Mouse (Mus musculus): ENCODE results near the gene Trpm4. TPM values are rescaled to one million over a fixed set of nuclear protein-coding genes. Genes with fewer than 3 reads are reported as not detected.
A peak's percentile ranks its signal among the peaks of the same experiment; 100 is the strongest.
"Not testable (repeated sequence)": the region's sequence is repeated elsewhere in the genome, so short reads cannot be mapped to it uniquely, and the experiment has no call there.

Gene Trpm4
- total RNA-seq (2022): 10 to 100 TPM; 23.9 to 27.8 (median 25.1) TPM

DNA sequence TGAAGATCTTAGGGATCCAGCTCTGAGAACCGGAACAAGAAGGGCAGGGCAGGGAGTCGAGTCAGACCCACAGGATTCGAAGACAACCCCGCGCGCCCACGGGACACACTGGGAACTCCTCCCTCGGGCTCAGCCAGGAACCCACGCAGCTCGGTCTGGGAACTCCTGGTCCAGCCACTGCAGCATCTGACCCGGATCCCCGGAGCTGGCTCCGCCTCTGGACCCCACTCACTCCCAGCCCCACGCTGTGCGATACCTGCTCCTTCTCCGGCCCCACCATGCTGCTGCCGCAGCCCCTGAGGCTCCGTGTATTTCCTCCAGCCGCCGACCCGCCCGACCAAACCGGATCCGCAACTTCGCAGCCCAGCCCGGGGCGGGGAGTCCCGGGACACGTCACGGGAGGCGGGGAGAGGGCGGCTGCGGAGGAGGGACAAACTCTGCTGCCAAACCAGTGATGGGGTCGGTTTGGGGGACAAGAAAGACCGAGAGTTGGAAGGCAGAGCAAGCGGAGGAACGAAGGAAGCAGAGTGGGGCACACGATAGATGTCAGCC is at the start of gene Trpm4:
Gene Trpm4 (minus strand): TSS at position 350 of the 552 bp plus-strand sequence.
- DNase-seq (ENCODE audit: low spot score in 2 of 2): peak; percentile 43 to 56

DNA sequence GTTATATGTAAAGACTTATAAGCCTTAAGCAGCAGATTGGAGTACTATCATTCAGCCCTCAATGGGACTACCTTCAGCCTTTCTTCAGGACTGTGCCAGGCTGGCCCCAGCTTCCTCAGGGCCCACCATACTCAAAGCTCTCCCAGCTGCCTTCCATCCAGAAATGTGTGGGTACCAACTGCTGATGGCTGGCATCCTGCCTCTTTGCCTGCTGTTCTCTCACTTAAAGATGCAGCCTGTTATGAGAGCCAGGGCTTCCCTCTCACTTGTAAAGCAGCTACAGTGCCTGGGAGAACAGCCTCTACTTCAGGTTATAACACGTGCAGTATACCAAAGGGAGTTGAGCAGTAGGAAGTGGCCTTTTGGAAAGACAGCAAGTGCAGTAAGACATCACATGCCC is 42.5 kb upstream of the Trpm4 start:
- no peak for DNase-seq (ENCODE audit: low spot score in 2 of 2)

DNA sequence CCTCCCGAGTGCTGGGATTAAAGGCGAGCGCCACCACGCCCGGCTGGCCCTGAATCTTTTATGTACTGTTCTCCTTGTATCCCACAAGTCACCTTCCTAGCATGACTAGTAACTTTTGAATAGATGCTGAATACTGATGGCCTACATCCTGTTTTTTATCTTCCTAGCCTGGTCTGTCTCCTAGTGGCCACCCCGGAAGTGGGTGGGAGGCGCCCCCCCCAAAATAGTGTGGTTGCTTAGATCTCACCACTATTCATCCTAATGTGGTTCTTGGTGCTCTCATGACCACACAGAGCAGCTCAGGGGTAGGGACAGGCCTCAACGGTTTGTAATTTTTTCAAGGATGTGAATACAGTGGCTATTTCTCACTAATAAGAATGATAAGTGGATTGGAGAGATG is 41.0 kb upstream of the Trpm4 start:
- no peak for DNase-seq (ENCODE audit: low spot score in 2 of 2)

- DNase-seq (ENCODE audit: low spot score in 2 of 2): no peak
Measured at GRCm38 (mm10) chr7:45372371-45372770, 38.8 kb upstream of the Trpm4 start.

- DNase-seq (ENCODE audit: low spot score in 2 of 2): peak; percentile 80 to 94
Measured at GRCm38 (mm10) chr7:45370475-45371311, 37.1 kb upstream of the Trpm4 start, which contains the start of gene Lin7b. Gene Lin7b (minus strand): TSS chr7:45370583.

DNA sequence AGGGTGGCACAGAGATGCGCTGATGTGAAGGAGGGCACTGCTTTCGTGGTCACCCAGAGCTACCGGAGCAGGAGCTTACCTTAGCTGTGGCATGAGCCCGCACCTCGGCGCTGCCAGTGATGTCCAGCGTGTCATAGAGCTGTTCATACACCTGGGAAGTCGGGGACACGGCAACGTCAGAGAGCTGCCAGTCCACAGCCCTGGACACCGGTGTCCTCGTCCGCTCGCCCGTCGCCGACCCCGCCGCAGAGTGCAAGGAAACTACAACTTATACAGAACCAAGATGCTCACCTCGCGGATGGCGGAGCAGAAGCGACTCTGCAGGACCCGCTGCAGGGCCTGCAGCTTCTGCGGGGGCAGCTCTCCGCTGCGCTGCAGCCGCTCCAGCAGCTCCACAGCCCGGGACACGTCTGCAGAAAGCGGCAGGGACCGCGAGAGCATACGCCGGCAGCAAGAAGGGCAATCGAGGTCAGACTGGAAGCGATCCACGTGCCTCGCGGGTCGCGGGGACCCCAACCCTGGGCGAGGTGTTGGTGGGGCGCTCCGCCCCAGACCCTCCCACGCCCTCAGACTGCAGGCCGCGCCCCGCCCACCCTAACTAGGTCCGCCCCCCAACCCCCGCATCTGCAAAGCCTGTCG is 36.4 kb upstream of the Trpm4 start:
- DNase-seq (ENCODE audit: low spot score in 2 of 2): peak; percentile 27 to 62

DNA sequence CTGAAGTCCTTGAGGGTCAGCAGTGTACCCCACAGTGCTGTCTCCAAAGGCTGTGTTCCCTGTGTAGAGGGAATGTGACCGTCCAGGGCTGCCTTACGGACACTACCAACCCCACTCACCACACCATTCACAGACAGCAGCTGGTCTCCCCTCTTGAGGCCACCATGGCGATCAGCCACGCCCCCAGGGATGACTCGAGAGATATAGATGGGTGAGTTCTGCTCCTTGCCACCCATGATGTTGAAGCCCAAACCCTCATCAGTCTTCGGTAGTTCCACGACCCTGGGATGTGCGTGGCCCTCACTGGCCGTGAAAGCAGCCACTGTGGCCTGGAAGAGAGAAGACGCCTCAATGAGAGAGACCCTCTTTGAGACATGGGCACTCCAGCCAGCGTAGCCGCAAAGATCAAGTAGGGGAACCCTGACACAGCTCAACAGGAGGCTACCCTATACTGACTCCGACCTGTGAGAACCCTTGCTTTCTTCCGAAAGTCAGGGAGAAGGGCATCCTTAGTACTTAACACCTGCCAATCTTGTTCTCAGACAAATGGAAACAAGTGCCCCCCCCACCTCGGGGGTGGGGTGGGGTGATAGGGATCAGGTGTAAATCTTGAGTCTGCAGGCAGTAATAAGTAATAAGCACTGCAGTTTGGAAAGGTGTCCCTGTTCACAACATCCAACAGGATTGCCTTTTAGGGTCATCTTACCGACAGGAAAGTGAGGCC is 35.6 kb upstream of the Trpm4 start:
- DNase-seq (ENCODE audit: low spot score in 2 of 2): no peak

- DNase-seq (ENCODE audit: low spot score in 2 of 2): no peak
Measured at GRCm38 (mm10) chr7:45368178-45368577, 34.6 kb upstream of the Trpm4 start.

DNA sequence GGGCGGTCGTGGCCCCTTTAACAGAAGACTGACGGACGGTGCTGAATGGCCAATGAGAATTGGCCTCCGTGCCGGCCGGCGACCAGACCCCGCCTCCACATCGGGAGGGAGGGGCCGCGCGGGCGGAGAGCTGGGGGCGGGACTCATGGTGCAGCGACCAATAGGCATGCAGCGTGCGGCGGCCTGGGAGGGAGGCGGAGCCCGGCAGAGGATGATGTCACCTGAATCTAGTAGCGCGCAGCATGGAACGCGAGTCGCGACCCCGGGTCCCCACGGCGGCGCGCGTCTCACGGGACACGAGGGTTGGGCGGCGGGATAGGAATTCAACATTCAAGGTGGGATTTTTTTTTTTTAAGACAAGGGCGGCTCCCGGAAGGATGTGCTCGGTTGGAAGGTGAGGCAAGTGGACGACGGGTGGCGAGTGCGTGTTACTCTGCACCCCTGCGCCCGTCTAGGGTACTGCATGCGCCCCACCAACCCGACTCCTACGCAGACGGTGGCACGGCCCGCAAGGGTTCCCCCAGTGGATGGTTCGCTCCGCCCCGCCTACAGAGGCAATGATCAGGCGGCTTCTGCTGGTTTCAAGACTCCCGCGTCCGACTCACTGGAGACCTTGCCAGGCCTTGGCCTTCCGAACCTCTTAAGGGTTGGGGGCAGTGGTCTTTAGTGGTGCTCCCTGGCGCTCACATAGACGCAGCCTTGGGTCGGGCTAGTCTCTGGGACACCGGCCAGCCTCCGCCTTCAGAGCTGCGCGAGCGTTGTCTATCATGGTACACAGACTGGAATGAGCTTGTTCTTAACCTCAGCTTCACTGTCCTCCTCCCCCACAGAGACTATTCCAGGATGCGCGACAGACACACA is 33.7 kb upstream of the Trpm4 start:
- peak; percentile 96 to 98 for DNase-seq (ENCODE audit: low spot score in 2 of 2)

GRCm38 (mm10) chr7:45366652-45367019 is 33.1 kb upstream of the Trpm4 start, which contains the start of gene Ppfia3:
Gene Ppfia3 (minus strand): TSS chr7:45367019.
- peak in 1 of 2 experiments; percentile 58 for DNase-seq (ENCODE audit: low spot score in 2 of 2)

DNA sequence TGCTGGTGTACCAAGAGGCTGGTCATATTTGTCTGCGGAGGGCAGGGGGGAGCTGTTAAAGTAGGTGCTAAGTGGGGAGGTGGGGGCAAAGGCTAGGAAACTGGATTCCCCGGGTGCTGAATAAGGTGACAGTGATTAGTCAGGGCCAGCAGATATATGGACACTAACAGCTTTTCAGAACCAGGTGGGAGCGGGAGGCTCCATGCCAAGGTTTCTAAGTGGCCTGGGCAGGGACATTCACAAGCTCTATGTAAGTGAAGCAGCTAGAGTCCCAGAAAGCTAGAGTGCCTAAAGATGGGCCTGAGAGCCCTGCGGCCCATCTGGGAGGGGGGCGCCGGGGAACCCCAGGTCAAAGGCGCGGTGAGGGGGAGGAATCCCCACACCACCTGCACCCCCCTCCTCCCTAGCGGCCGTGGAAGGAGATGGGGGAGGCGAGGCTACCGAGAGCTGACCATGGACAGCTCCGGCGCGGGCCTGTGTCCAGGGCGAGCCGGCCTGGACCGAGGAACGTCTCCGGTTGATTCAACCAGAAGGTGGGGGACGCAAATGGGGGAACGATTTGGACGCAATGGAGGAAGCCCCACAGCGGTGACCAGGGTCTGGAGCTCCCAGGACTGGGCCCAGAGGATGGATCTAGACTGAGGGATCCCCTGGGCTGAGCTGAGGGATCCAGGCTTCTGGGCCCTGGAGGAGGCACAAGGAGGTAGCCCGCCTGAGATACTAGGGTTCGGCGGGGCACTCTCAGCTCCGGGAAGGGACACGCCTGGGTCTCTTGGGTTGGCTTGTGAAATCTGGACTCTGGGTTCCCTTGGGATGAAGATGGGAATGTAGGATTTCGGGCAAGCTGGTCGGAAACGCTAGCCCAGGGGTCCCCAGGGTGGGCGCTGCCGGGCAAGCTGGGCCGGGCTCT is 32.4 kb upstream of the Trpm4 start:
- no peak for DNase-seq (ENCODE audit: low spot score in 2 of 2)

GRCm38 (mm10) chr7:45363983-45364382 is 30.4 kb upstream of the Trpm4 start:
- DNase-seq (ENCODE audit: low spot score in 2 of 2): no peak

DNA sequence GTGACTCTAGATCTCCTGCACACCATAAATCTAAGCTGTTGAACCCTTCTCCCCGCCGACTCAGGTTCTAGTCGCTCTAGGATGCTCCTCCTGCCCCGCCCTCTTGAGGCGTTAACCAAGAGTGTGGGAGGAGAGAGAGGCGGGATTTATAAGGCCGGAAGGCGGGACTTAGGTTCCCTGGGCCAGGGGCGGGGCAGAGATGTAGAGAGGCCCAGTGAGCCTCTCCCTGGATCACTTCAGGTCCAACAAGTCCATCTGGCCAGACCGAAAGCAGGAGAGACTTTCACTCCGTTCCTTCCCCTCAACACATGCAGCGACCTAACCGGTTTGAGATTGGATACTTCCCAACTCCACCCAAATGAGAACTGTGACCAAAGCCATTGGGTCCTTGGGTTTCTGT is 29.2 kb upstream of the Trpm4 start:
- DNase-seq (ENCODE audit: low spot score in 2 of 2): no peak

DNA sequence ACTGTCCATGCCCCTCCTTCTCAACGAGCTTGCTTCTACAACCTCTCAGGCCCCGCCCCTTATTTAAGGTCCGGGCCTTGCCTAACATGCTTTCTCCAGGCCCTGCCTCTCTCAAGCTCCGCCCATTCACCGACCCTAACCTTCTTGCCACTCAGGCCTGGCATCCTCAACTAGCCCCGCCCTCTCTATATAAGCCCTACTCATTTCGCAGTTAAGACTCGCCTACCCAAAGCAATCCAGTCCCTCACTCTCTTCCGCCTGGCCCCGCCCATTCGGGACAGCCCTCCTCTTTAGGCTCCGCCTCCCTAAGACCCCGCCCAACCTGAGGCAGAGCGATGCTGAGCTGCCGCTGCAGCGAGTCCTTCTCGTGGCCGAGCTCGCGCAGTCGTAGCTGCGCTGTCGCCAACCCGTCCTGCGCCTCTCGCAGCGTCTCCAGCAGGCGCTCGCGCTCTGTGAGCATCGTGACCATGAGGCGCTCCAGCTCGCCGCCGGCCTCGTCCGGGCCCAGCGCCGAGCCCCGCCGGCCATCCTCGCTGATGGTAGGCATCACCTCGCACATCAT is 27.7 kb upstream of the Trpm4 start:
- peak; percentile 68 to 83 for DNase-seq (ENCODE audit: low spot score in 2 of 2)

DNA sequence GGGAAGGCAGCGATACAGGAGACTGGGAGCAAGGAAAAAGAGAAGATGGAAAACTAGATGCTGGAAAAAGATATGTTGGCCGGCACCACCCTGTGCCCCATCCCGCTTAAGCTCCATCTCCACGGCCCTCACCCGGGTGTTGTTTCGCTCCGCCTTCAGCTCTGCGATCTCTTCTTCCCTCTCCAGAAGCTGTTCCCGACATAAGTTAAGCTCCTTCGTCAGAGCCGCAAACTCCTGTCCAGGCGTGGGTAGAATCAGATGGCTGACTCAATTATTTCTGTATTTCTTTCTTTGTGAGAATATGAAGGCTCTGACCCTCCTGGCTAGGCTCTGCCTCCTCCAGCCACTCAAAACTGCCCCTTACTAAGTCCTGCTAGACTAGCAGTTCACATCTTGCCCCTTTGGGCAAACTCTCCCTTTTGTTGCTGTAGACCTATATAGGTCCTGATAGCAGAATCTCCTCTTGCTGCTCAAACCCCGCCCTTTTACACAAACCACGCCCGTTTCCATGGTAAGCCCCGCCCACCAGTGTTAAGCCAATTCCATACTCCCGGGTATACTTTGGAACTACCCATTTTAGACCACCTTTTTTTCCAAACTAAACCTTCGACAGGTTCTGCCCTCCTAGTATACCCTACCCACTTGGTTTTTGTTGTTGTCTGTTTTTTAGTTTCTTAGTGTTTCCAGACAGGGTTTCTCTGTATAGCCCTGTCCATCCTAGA is 27.0 kb upstream of the Trpm4 start:
- no peak for DNase-seq (ENCODE audit: low spot score in 2 of 2)

DNA sequence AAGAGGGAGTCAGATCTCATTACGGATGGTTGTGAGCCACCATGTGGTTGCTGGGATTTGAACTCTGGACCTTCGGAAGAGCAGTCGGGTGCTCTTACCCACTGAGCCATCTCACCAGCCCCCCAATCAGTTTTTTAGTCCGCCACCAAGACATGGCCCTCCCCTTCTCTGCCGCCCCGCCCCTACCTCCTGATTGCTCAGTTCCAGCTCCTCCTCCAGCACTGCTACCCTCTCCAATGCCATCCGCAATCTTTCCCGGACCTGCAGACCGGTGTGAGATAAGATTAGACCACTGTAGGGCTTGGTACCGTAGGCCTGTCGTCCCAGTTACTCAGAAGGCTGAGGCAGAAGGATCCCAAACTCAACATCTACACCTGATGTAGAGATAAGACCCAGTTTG is 25.5 kb upstream of the Trpm4 start:
- not testable (repeated sequence) for DNase-seq (ENCODE audit: low spot score in 2 of 2)

DNA sequence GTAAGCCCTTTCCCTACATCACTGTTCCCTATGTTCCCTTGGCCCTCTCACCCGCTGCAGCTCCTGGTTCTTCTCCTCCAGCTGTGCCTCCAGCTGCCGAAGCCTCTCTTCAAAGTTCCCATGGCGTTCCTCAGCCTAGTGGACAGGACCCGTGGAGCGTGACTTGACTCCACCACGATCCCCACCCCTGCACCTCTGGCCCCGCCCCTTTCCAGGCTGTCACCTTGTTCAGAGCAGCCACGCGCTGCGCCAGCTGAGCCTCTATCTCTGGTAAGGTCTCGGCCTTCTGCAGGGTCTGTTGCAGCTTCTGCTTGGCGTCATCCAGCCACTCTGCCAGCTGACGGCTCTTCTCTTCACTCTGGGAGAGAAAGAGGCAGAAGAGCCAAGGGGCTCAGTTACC is 22.5 kb upstream of the Trpm4 start:
- DNase-seq (ENCODE audit: low spot score in 2 of 2): no peak

DNA sequence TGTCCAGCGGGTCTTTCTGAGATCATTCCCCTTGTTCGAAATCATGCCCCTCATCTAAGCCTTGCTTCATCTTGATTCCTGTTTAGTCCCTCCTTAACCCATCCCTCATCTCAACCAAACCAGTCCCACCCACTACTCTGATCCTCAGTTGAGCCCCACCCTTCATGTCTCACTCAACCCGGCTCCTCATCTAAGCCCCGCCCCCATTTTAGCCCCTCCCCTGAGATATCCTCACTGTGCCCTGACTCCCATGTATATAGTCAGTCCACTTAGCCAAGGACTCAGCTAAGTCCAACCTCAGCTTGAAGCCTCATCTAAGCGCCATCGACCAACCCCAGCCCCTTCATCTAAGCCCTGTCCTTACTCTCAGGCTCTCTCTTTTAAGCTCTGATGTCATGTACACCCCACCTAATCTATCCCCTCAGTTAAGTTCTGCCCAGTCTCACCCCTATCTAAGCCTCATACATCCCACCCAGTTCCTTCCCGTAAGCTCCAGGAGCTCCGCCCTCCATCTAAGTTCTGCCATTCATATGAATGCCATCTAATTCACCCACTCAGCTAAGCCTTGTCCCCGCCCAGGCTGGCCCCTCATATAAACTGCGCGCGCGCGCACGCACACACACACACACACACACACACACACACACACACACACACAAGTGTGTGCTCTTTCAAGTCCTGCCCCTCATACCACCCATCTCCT is 21.9 kb upstream of the Trpm4 start:
- DNase-seq (ENCODE audit: low spot score in 2 of 2): no peak

Measured in left cerebral cortex, adult 8-10 months (tissue).